Mouse (Mus musculus): ENCODE data around the gene Ide.

GRCm38 (mm10) chr19:37311426-37311825 lies 26.2 kb downstream of the Ide start:
- no peak for TF ChIP-seq POLR2A (IDR thresholded peaks at IDR 0.05; ENCODE audit: insufficient read depth, low read depth, low read length)
- TF ChIP-seq CTCF (IDR thresholded peaks at IDR 0.05), result no peak
- TF ChIP-seq EP300 (IDR thresholded peaks at IDR 0.05; ENCODE audit: insufficient read depth, low read depth, low read length), result no peak

All from heart, adult 2 months (tissue).